Mouse (Mus musculus) MEL (cell line): ENCODE measurements at regions not wholly inside any gene's neighbourhood (a gene's known extent, or its start where the extent isn't known, plus 50 kb on each side); places are given as distances from the start of the nearest gene placed in this dataset.
"Not testable (repeated sequence)": the region's sequence is repeated elsewhere in the genome, so short reads cannot be mapped to it uniquely, and the experiment has no call there.

ENCODE experiments used
- DNase-seq: peaks from one replicate; pipeline ENCODE4 v3.0.0; 2011; ENCODE audit warnings: low read depth, low spot score
- H3K27ac ChIP-seq: 2 replicates; pipeline ENCODE4 v1.5.1; 2012; ENCODE audit warnings: low read depth, mild to moderate bottlenecking, control low read depth, low read length, moderate library complexity; ENCODE audit not compliant: control insufficient read depth
- H3K27me3 ChIP-seq, 2 experiments: fragments of 150-350 bp in 1 of 2; sonication (generic) in 1 of 2; 2 replicates each; pipeline ENCODE4 v1.6.1; 2012; ENCODE audit warnings: low read length in 2 of 2, mild to moderate bottlenecking in 2 of 2, improper control_type of control experiment in 1 of 2, moderate library complexity in 1 of 2; ENCODE audit not compliant: insufficient read depth in 2 of 2, control insufficient read depth in 1 of 2
- H3K36me3 ChIP-seq, 2 experiments: 2 replicates each; pipeline ENCODE4 v1.6.1; 2012 to 2014; ENCODE audit warnings: low read length in 2 of 2, improper control_type of control experiment in 1 of 2, inconsistent platforms in 1 of 2, mild to moderate bottlenecking in 1 of 2; ENCODE audit not compliant: insufficient read depth in 2 of 2, control insufficient read depth in 1 of 2
- H3K4me1 ChIP-seq, 2 experiments: fragments of 150-350 bp in 1 of 2; sonication (generic) in 1 of 2; 2 replicates each; pipeline ENCODE4 v1.6.1; 2012; ENCODE audit warnings: low read length in 2 of 2, improper control_type of control experiment in 1 of 2, mild to moderate bottlenecking in 1 of 2; ENCODE audit not compliant: insufficient read depth in 2 of 2, control insufficient read depth in 1 of 2
- H3K4me3 ChIP-seq, 2 experiments: fragments of 150-350 bp in 1 of 2; sonication (generic) in 1 of 2; 2 replicates each; pipeline ENCODE4 v1.5.1; 2012; ENCODE audit warnings: low read depth in 2 of 2, low read length in 2 of 2, mild to moderate bottlenecking in 2 of 2, moderate library complexity in 2 of 2, control low read depth in 1 of 2, improper control_type of control experiment in 1 of 2; ENCODE audit not compliant: control insufficient read depth in 1 of 2, insufficient read depth in 1 of 2
- H3K79me2 ChIP-seq: 2 replicates; pipeline ENCODE4 v1.6.1; 2012; ENCODE audit warnings: mild to moderate bottlenecking, low read length, moderate library complexity; ENCODE audit not compliant: control insufficient read depth, poor library complexity, insufficient read depth
- H3K9ac ChIP-seq: 2 replicates; pipeline ENCODE4 v1.6.1; 2012; ENCODE audit warnings: low read depth, mild to moderate bottlenecking, control low read depth, low read length, moderate library complexity; ENCODE audit not compliant: control insufficient read depth, poor library complexity, severe bottlenecking
- H3K9me3 ChIP-seq: fragments of 150-350 bp; sonication (generic); replicated peaks from 2 replicates; pipeline ENCODE4 v1.6.1; 2012; ENCODE audit warnings: mild to moderate bottlenecking, low read length, improper control_type of control experiment, moderate library complexity; ENCODE audit not compliant: insufficient read depth
- CHD2 ChIP-seq: IDR thresholded peaks from 2 replicates; pipeline ENCODE4 v1.6.1; 2011; ENCODE audit warnings: low read length, improper control_type of control experiment
- E2F4 ChIP-seq: IDR thresholded peaks from 2 replicates; pipeline ENCODE4 v1.6.1; 2011; ENCODE audit warnings: low read depth, low read length, improper control_type of control experiment, borderline replicate concordance
- ELF1 ChIP-seq: IDR thresholded peaks from 2 replicates; pipeline ENCODE4 v1.6.1; 2014; ENCODE audit warnings: low read depth, mild to moderate bottlenecking, inconsistent platforms, low read length, improper control_type of control experiment, moderate library complexity
- HCFC1 ChIP-seq: IDR thresholded peaks from 2 replicates; pipeline ENCODE4 v1.6.1; 2012; ENCODE audit warnings: low read depth, mild to moderate bottlenecking, inconsistent platforms, low read length, improper control_type of control experiment, moderate library complexity
- KAT2A ChIP-seq: conservative IDR thresholded peaks from 2 replicates; pipeline ENCODE4 v1.6.1; 2012; ENCODE audit warnings: low read depth, low read length, improper control_type of control experiment, inconsistent platforms
- MAFK ChIP-seq: IDR thresholded peaks from 2 replicates; pipeline ENCODE4 v1.6.1; 2011; ENCODE audit warnings: low read depth, mild to moderate bottlenecking, low read length, improper control_type of control experiment, borderline replicate concordance
- MAZ ChIP-seq: IDR thresholded peaks from 2 replicates; pipeline ENCODE4 v1.6.1; 2012; ENCODE audit warnings: low read depth, mild to moderate bottlenecking, inconsistent platforms, low read length, improper control_type of control experiment
- MEF2A ChIP-seq: IDR thresholded peaks from 2 replicates; pipeline ENCODE4 v1.6.1; 2014; ENCODE audit warnings: low read depth, mild to moderate bottlenecking, inconsistent platforms, low read length, improper control_type of control experiment; ENCODE audit not compliant: poor library complexity, insufficient replicate concordance, severe bottlenecking; ENCODE audit errors: extremely low read depth
- MXI1 ChIP-seq: IDR thresholded peaks from 2 replicates; pipeline ENCODE4 v1.6.1; 2011; ENCODE audit warnings: mild to moderate bottlenecking, low read depth, low read length, improper control_type of control experiment
- MYC ChIP-seq: IDR thresholded peaks from 2 replicates; pipeline ENCODE4 v1.6.1; 2011; ENCODE audit warnings: low read depth, mild to moderate bottlenecking, low read length, improper control_type of control experiment, moderate library complexity
- NRF1 ChIP-seq: IDR thresholded peaks from 2 replicates; pipeline ENCODE4 v1.6.1; 2014; ENCODE audit warnings: low read depth, mild to moderate bottlenecking, inconsistent platforms, low read length, improper control_type of control experiment, moderate library complexity; ENCODE audit not compliant: poor library complexity, insufficient read depth, severe bottlenecking
- RCOR1 ChIP-seq: IDR thresholded peaks from 2 replicates; pipeline ENCODE4 v1.6.1; 2012; ENCODE audit warnings: low read depth, mild to moderate bottlenecking, inconsistent platforms, low read length, improper control_type of control experiment
- SMC3 ChIP-seq: IDR thresholded peaks from 2 replicates; pipeline ENCODE4 v1.6.1; 2011; ENCODE audit warnings: low read depth, low read length, improper control_type of control experiment
- TAL1 ChIP-seq: IDR thresholded peaks from 2 replicates; pipeline ENCODE4 v1.6.1; 2012; ENCODE audit warnings: mild to moderate bottlenecking, inconsistent platforms, low read length, moderate library complexity, mixed read lengths
- USF1 ChIP-seq: IDR thresholded peaks from 2 replicates; pipeline ENCODE4 v1.6.1; 2014; ENCODE audit warnings: low read depth, mild to moderate bottlenecking, inconsistent platforms, low read length, improper control_type of control experiment, moderate library complexity
- ZKSCAN1 ChIP-seq: IDR thresholded peaks from 2 replicates; pipeline ENCODE4 v1.6.1; 2012; ENCODE audit warnings: low read depth, mild to moderate bottlenecking, inconsistent platforms, low read length, improper control_type of control experiment, moderate library complexity

GRCm38 (mm10) chr17:3020406-3020805 is 94.4 kb upstream of the Scaf8 start:
- H3K36me3 ChIP-seq = no peaks in the 10 kb centered on the region
- no peaks in the 10 kb centered on the region for H3K79me2 ChIP-seq
- no peaks in the 10 kb centered on the region for H3K4me1 ChIP-seq
- H3K27ac ChIP-seq = no peak overlapping the region
- H3K27me3 ChIP-seq = no peaks in the 10 kb centered on the region
- no peak overlapping the region for H3K4me3 ChIP-seq
- H3K9me3 ChIP-seq = no peaks in the 10 kb centered on the region
- TF ChIP-seq ELF1 = no peak
- no peak for TF ChIP-seq NRF1
- no peak for TF ChIP-seq MEF2A
- TF ChIP-seq KAT2A = no peak
- TF ChIP-seq E2F4 = no peak
- no peak for TF ChIP-seq HCFC1
- no peak for TF ChIP-seq MYC
- TF ChIP-seq MXI1 = no peak
- TF ChIP-seq USF1 = no peak
- TF ChIP-seq ZKSCAN1 = no peak
- peak; percentile 6 for DNase-seq
- H3K9ac ChIP-seq = no peak overlapping the region

DNA sequence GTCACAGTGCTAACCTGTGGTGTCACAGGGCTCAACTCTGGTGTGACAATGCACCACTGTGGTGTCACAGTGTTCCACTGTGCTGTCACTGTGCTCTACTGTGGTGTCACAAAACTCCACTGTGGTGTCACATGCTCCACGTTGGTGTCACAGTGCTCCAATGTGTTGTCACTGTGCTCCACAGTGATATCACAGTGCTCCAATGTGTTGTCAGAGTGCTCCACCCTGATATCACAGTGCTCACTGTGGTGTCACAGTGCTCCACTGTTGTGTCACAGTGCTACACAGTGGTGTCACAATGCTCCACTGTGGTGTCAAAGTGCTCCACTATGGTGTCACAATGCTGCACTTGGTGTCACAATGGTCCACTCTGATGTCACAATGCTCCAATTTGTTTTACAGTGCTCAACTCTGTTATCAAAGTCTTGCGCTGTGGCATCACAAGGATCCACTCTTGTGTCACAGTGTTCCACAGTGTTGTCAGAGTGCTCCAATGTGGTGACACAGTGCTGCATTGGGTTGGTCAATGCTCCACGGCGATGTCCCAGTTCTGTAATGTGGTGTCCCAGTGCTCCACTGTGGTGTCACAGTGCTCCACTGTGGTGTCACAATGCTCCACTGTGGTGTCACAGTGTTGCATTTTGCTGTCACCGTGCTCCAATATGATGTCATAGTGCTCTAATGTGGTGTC is 92.4 kb upstream of the Scaf8 start:
- TF ChIP-seq SMC3 = no peak
- no peak for TF ChIP-seq MAZ
- no peak for TF ChIP-seq MAFK
- TF ChIP-seq CHD2 = no peak
- TF ChIP-seq RCOR1 = no peak
- no peak for TF ChIP-seq TAL1
- no peaks in the 10 kb centered on the region for H3K27me3 ChIP-seq
- no peak overlapping the region for H3K4me3 ChIP-seq
- no peak overlapping the region for H3K27ac ChIP-seq
- H3K9me3 ChIP-seq = no peaks in the 10 kb centered on the region
- no peaks in the 10 kb centered on the region for H3K79me2 ChIP-seq
- H3K9ac ChIP-seq = no peak overlapping the region
- no peaks in the 10 kb centered on the region for H3K36me3 ChIP-seq
- peak; percentile 10 for DNase-seq
- no peaks in the 10 kb centered on the region for H3K4me1 ChIP-seq

GRCm38 (mm10) chr17:3022936-3023247 is 91.9 kb upstream of the Scaf8 start:
- not testable (repeated sequence) for H3K9ac ChIP-seq, H3K4me1 ChIP-seq, H3K4me3 ChIP-seq, DNase-seq, H3K27me3 ChIP-seq, H3K27ac ChIP-seq, H3K79me2 ChIP-seq, H3K36me3 ChIP-seq, H3K9me3 ChIP-seq
